Comparison of ENCODE assay signal across 8 mouse cellular contexts in the genomic region with DNA sequence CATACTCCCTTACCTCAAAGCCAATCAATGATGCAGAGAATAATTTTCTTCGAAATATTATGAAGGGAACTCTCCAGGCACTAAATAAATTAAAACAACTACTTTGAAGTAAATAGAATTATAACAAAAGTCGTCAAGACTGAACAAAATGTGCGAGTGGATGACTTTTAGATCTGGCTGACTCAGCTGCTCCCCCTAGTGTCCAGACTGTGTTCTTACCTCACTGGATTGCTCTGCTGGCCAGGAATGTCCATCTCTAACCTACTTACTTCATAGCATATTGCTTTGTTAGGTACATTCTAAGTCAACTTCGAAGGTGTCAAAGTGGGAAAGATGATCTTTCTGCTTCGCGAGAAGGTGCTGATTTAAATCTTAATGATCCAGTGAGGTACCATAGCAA.
DNase-seq lines count a peak whose midpoint lies in the region; ATAC-seq and TF ChIP-seq lines count a peak whose summit lies in the region.

No protein-coding gene starts in this region.

- ATAC-seq in liver, embryonic 11.5 days (replicated peaks; ENCODE audit: low FRiP score), result no peak
- ATAC-seq in megakaryocyte, adult 5-6 weeks (ENCODE audit: poor library complexity, severe bottlenecking), result peak; percentile 88

- no peak overlapping the region for H3K4me2 ChIP-seq in liver, embryonic 11.5 days

- no peak for TF ChIP-seq POLR2A in cortical plate, adult 2 months (IDR thresholded peaks at IDR 0.05; ENCODE audit: extremely low read depth, insufficient read depth, low read length)
- no peak for TF ChIP-seq POLR2A in small intestine, adult 2 months (IDR thresholded peaks at IDR 0.05; ENCODE audit: low read depth, low read length)

- no peaks in the 10 kb centered on the region for H3K36me3 ChIP-seq in liver, embryonic 11.5 days (ENCODE audit: control insufficient read depth, insufficient read depth, low read length)
- no peaks in the 10 kb centered on the region for H3K36me3 ChIP-seq in small intestine, adult 2 months (ENCODE audit: control insufficient read depth, insufficient read depth, low read length)

- DNase-seq in liver, result peak; percentile 56
- DNase-seq in liver, embryonic 11.5 days (ENCODE audit: low spot score), result no peak
- DNase-seq in adrenal gland, adult 2 months, result peak; percentile 51
- peak; percentile 61 to 64 for DNase-seq in heart, postnatal 36 days
- peak; percentile 71 to 80 for DNase-seq in layer of hippocampus, postnatal 10 days (ENCODE audit: low spot score in 2 of 2)

- no peak overlapping the region for H3K27ac ChIP-seq in liver, embryonic 11.5 days (ENCODE audit: low read depth, low read length)
- no peak overlapping the region for H3K27ac ChIP-seq in cortical plate, adult 2 months (ENCODE audit: insufficient read depth, low read length)
- no peak overlapping the region for H3K27ac ChIP-seq in small intestine, adult 2 months (ENCODE audit: insufficient read depth, low read depth, low read length)

- no peak overlapping the region for H3K9ac ChIP-seq in liver, embryonic 11.5 days (ENCODE audit: low read depth, low read length)

- no peaks in the 10 kb centered on the region for H3K4me1 ChIP-seq in liver, embryonic 11.5 days (replicated peaks; ENCODE audit: control insufficient read depth, insufficient read depth, low read length)
- peaks cover 2% of the 10 kb centered on the region; the same call in 1 of the 2 replicates for H3K4me1 ChIP-seq in cortical plate, adult 2 months (ENCODE audit: control insufficient read depth, insufficient read depth, low read length)
- no peaks in the 10 kb centered on the region for H3K4me1 ChIP-seq in small intestine, adult 2 months (ENCODE audit: control insufficient read depth, insufficient read depth, insufficient read length, low read length)

- no peaks in the 10 kb centered on the region for H3K9me3 ChIP-seq in liver, embryonic 11.5 days (ENCODE audit: control insufficient read depth, low read length)

- no peaks in the 10 kb centered on the region for H3K27me3 ChIP-seq in liver, embryonic 11.5 days (replicated peaks; ENCODE audit: control insufficient read depth, insufficient read depth, low read length)
- no peaks in the 10 kb centered on the region for H3K27me3 ChIP-seq in small intestine, adult 2 months (ENCODE audit: control insufficient read depth, insufficient read depth, low read length)

- intact Hi-C loops in heart, postnatal 36 days (cut with DNase I), result loop anchor here (5.0 to 10.0 kb wide), 3 partner anchors 161 to 1024 kb away; partner anchors contain the start of genes Fzd1 and Mterf1a

- WGBS in liver, embryonic 11.5 days, result 10% methylated on average over 6 of the region's 6 CpGs
- WGBS in small intestine, adult 2 months, result 10% methylated on average over 6 of the region's 6 CpGs

- peak; percentile 84 for TF ChIP-seq CTCF in cortical plate, adult 2 months (IDR thresholded peaks at IDR 0.05; ENCODE audit: extremely low read depth, insufficient read depth, low read length)
- TF ChIP-seq CTCF in small intestine, adult 2 months (IDR thresholded peaks at IDR 0.05; ENCODE audit: extremely low read depth, insufficient read length, insufficient replicate concordance, low read depth, low read length), result peak; percentile 45; the same call in 1 of the 2 replicates

- H3K4me3 ChIP-seq in liver, embryonic 11.5 days (ENCODE audit: low read depth, low read length), result no peak overlapping the region
- H3K4me3 ChIP-seq in cortical plate, adult 2 months (ENCODE audit: insufficient read depth, low read length), result no peak overlapping the region
- H3K4me3 ChIP-seq in small intestine, adult 2 months (ENCODE audit: low read depth, low read length), result no peak overlapping the region
